Mouse (Mus musculus) stomach, postnatal 0 days (tissue): Measurements from ENCODE around the gene Tmem45a.

ENCODE experiments used
- CTCF ChIP-seq: IDR thresholded peaks from 2 replicates; pipeline ENCODE4 v1.5.1; 2016; ENCODE audit warnings: antibody characterized with exemption, low read depth, mild to moderate bottlenecking, moderate library complexity
- EP300 ChIP-seq: optimal IDR thresholded peaks from 2 replicates; pipeline ENCODE3; 2016; ENCODE audit warnings: antibody characterized with exemption

- TF ChIP-seq EP300 (no peak), CTCF (no peak)
Measured at GRCm38 (mm10) chr16:56785943-56786342, 100.0 kb downstream of the Tmem45a start.
